Mouse (Mus musculus) heart, adult 2 months (tissue): Measurements from ENCODE around the gene Lzts2. TPM values are rescaled to one million over a fixed set of nuclear protein-coding genes. Genes with fewer than 3 reads are reported as not detected.

Experiments used
- DNase-seq, 2 experiments: peaks; one replicate each; pipeline ENCODE4 v3.0.0; 2021
- H3K27ac ChIP-seq: fragments of 200-600 bp; 2 replicates; pipeline ENCODE4 v1.8.1; 2022
- H3K27me3 ChIP-seq: fragments of 200-500 bp; 2 replicates; pipeline ENCODE4 v1.6.1; 2012; ENCODE audit warnings: mild to moderate bottlenecking, low read length, inconsistent platforms, mixed read lengths; ENCODE audit not compliant: control insufficient read depth, insufficient read depth
- H3K36me3 ChIP-seq: fragments of 200-500 bp; 2 replicates; pipeline ENCODE4 v1.6.1; 2012; ENCODE audit warnings: low read length, inconsistent platforms; ENCODE audit not compliant: control insufficient read depth, insufficient read depth
- H3K4me1 ChIP-seq: fragments of 200-500 bp; 2 replicates; pipeline ENCODE4 v1.6.1; 2011; ENCODE audit warnings: low read length; ENCODE audit not compliant: control insufficient read depth, insufficient read depth
- H3K4me3 ChIP-seq: fragments of 200-600 bp; 2 replicates; pipeline ENCODE4 v1.8.1; 2022
- H3K79me2 ChIP-seq: fragments of 200-500 bp; replicated peaks from 2 replicates; pipeline ENCODE4 v1.6.1; 2012; ENCODE audit warnings: mild to moderate bottlenecking, inconsistent platforms, low read length, moderate library complexity, mixed read lengths; ENCODE audit not compliant: control insufficient read depth, insufficient read depth
- H3K9ac ChIP-seq: fragments of 200-500 bp; 2 replicates; pipeline ENCODE4 v1.6.1; 2012; ENCODE audit warnings: low read depth, mild to moderate bottlenecking, control low read depth, inconsistent platforms, low read length, mixed read lengths
- CTCF ChIP-seq: fragments of 200-600 bp; IDR thresholded peaks from 2 replicates; pipeline ENCODE4 v1.8.1; 2022; ENCODE audit warnings: antibody characterized with exemption, mild to moderate bottlenecking, moderate library complexity
- EP300 ChIP-seq: fragments of 200-500 bp; IDR thresholded peaks from 2 replicates; pipeline ENCODE4 v1.6.1; 2011; ENCODE audit warnings: low read depth, low read length, control low read depth; ENCODE audit not compliant: insufficient read depth
- POLR2A ChIP-seq: fragments of 200-500 bp; IDR thresholded peaks from 2 replicates; pipeline ENCODE4 v1.6.1; 2011; ENCODE audit warnings: mild to moderate bottlenecking, low read depth, low read length, control low read depth; ENCODE audit not compliant: insufficient read depth
- WGBS: fragments of 180-500 bp; shearing (Covaris S2); methylation state at CpG from one replicate; pipeline ENCODE4 v1.1.7; 2018; 5-methylcytosine and 5-hydroxymethylcytosine counted together
- intact Hi-C: fragments of 180-260 bp; cut with DNase I; formaldehyde crosslinking; loops from one replicate; pipeline ENCODE4 v1.15.1; 2025
- polyA plus RNA-seq: library from polyadenylated mRNA; depleted of rRNA; stranded (reverse); fragments of >200 nt; gene quantifications from 2 replicates; pipeline ENCODE4 v1.2.3, GENCODE M21; 2012
- total RNA-seq, 2 experiments: library from RNA; stranded (reverse); gene quantifications; 2 replicates each; pipeline ENCODE4 v1.2.3; 2021

The Lzts2 gene
- total and polyA plus RNA-seq, 3 experiments = 59.1 to 68.1 (median 61.6) TPM

- intact Hi-C loops = loop anchor here (5.0 kb wide), 1 partner anchor 85 kb away; the partner anchor contains the start of gene Slf2
- Histone ChIP-seq H3K27ac (peak overlapping the region; percentile 100), H3K4me1 (peaks cover 21% of the 10 kb centered on the region), H3K9ac (peak overlapping the region; percentile 98), H3K27me3 (no peaks in the 10 kb centered on the region), H3K36me3 (peaks cover 17% of the 10 kb centered on the region), H3K4me3 (peak overlapping the region; percentile 87), H3K79me2 (peaks cover 3% of the 10 kb centered on the region)
- peak; percentile 89 to 90 for DNase-seq
- WGBS = 1% methylated on average over 27 of the region's 27 CpGs
- TF ChIP-seq POLR2A (peak; percentile 71; the same call in 1 of the 2 replicates), EP300 (no peak), CTCF (peak; percentile 73)
Measured at GRCm38 (mm10) chr19:45017216-45017771, 3.1 kb downstream of the Lzts2 start.

GRCm38 (mm10) chr19:45017909-45018308 is 3.7 kb downstream of the Lzts2 start:
- peak overlapping the region; percentile 98 for H3K9ac ChIP-seq
- 0 out of 2 replicates have a peak, but pooled peaks have one; percentile 10 for TF ChIP-seq POLR2A
- TF ChIP-seq EP300 = no peak; the same call in 1 of the 2 replicates
- no peaks in the 10 kb centered on the region for H3K27me3 ChIP-seq
- H3K27ac ChIP-seq = peak overlapping the region; percentile 94
- H3K79me2 ChIP-seq = peaks cover 3% of the 10 kb centered on the region
- peaks cover 22% of the 10 kb centered on the region for H3K4me1 ChIP-seq
- H3K4me3 ChIP-seq = peak overlapping the region; percentile 71
- WGBS = 1% methylated on average over 47 of the region's 48 CpGs
- intact Hi-C loops = loop anchor here (5.0 kb wide), 1 partner anchor 86 kb away; the partner anchor contains the start of gene Slf2
- peak; percentile 94 to 95 for DNase-seq
- H3K36me3 ChIP-seq = peaks cover 18% of the 10 kb centered on the region

- DNase-seq = peak; percentile 63 to 71
Measured at GRCm38 (mm10) chr19:45018351-45018831, 4.2 kb downstream of the Lzts2 start.

DNA sequence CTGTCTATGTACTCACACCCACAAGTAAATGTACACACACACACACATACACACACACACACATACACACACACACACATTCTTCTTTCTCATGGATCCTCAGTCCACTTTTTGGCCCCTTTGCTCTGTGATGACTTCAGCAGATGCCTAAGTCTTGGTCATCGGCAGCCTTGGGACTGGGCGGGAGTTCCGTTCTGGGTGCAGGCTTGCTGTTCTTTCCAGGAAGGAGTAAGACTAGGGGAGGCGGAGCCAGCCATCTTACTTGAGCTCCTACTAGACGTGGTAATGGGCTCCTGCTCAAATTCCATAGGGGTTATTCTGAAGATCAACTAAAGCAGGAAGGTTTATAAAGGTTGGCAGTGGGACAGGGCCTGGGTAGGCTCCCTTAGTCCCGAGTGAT is 6.1 kb downstream of the Lzts2 start:
- Histone ChIP-seq H3K36me3 (peaks cover 18% of the 10 kb centered on the region), H3K4me3 (peak overlapping the region; percentile 45), H3K9ac (peak overlapping the region; percentile 29; the same call in 1 of the 2 replicates), H3K27me3 (no peaks in the 10 kb centered on the region), H3K79me2 (peaks cover 7% of the 10 kb centered on the region), H3K27ac (peak overlapping the region; percentile 94), H3K4me1 (peaks cover 18% of the 10 kb centered on the region)
- no peak for TF ChIP-seq POLR2A
- TF ChIP-seq EP300 = peak; percentile 95
- intact Hi-C loops = no loop called here
- 17% methylated on average over 6 of the region's 6 CpGs for WGBS
- DNase-seq = peak; percentile 73 to 85

More at GRCm38 (mm10) chr19:45018351-45018831, 4.2 kb downstream of the Lzts2 start:
- peak overlapping the region; percentile 94 for H3K27ac ChIP-seq
- H3K36me3 ChIP-seq = peaks cover 18% of the 10 kb centered on the region
- TF ChIP-seq POLR2A (0 out of 2 replicates have a peak, but pooled peaks have one; percentile 43), CTCF (no peak)
- H3K4me3 ChIP-seq = peak overlapping the region; percentile 71
- WGBS = 3% methylated on average over 13 of the region's 13 CpGs
- peak overlapping the region; percentile 98 for H3K9ac ChIP-seq
- peaks cover 22% of the 10 kb centered on the region for H3K4me1 ChIP-seq
- H3K27me3 ChIP-seq = no peaks in the 10 kb centered on the region
- peaks cover 3% of the 10 kb centered on the region for H3K79me2 ChIP-seq
- intact Hi-C loops = loop anchor here (5.0 kb wide), 1 partner anchor 86 kb away; the partner anchor contains the start of gene Slf2

DNA sequence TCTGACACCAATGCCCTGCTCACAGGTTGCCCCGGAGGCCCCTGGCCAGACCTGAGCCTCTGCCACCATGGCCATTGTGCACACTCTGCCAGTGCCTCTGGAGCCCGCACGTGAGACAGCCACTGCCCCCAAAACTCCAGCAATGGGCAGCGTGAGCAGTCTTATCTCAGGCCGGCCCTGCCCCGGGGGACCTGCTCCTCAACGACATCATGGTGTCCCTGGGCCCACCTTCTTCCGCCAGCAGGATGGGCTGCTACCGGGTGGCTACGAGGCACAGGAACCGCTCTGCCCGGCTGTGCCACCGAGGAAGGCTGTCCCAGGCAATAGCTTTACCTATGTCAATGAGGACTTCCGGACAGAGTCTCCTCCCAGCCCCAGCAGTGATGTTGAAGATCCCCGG is 7.1 kb downstream of the Lzts2 start:
- WGBS = 47% methylated on average over 15 of the region's 15 CpGs
- Histone ChIP-seq H3K4me3 (peak overlapping the region; percentile 11; the same call in 1 of the 2 replicates), H3K4me1 (peaks cover 18% of the 10 kb centered on the region), H3K36me3 (peaks cover 21% of the 10 kb centered on the region), H3K79me2 (peaks cover 7% of the 10 kb centered on the region), H3K27ac (peak overlapping the region; percentile 72), H3K9ac (peak overlapping the region; percentile 61), H3K27me3 (no peaks in the 10 kb centered on the region)
- intact Hi-C loops = no loop called here
- TF ChIP-seq CTCF (no peak), POLR2A (no peak), EP300 (no peak)
- peak in 1 of 2 experiments; percentile 14 for DNase-seq

DNA sequence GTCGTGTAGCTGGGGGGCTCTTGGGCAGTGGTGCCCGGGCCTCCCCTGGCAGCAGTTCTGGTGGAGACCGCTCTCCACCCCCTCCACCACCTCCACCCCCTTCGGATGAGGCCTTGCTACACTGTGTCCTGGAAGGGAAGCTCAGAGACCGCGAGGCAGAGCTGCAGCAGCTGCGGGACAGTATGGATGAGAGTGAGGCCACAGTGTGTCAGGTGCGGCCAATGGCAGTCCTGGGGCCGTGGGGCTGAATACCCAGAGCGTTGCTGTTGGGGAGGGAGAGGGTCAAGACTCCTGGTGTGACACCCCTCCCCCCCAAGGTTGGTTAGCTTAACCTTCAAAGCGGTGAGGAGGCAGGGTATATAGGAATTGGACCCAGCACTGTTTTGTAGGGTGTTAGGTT is 9.8 kb downstream of the Lzts2 start:
- Histone ChIP-seq H3K27ac (no peak overlapping the region), H3K4me3 (no peak overlapping the region), H3K36me3 (peaks cover 26% of the 10 kb centered on the region), H3K9ac (no peak overlapping the region), H3K79me2 (peaks cover 7% of the 10 kb centered on the region), H3K4me1 (peaks cover 27% of the 10 kb centered on the region), H3K27me3 (no peaks in the 10 kb centered on the region)
- intact Hi-C loops = no loop called here
- no peak for DNase-seq
- TF ChIP-seq EP300 = no peak
- TF ChIP-seq POLR2A = no peak
- no peak for TF ChIP-seq CTCF
- WGBS = 75% methylated on average over 11 of the region's 11 CpGs
